Mouse (Mus musculus) urinary bladder, postnatal 36 days (tissue): ENCODE measurements around the gene Arhgap21.

Experiments used
- DNase-seq, 2 experiments: peaks; one replicate each; pipeline ENCODE4 v3.0.0; 2022; ENCODE audit warnings: low spot score in 2 of 2, mixed read lengths in 1 of 2

The Arhgap21 gene

DNA sequence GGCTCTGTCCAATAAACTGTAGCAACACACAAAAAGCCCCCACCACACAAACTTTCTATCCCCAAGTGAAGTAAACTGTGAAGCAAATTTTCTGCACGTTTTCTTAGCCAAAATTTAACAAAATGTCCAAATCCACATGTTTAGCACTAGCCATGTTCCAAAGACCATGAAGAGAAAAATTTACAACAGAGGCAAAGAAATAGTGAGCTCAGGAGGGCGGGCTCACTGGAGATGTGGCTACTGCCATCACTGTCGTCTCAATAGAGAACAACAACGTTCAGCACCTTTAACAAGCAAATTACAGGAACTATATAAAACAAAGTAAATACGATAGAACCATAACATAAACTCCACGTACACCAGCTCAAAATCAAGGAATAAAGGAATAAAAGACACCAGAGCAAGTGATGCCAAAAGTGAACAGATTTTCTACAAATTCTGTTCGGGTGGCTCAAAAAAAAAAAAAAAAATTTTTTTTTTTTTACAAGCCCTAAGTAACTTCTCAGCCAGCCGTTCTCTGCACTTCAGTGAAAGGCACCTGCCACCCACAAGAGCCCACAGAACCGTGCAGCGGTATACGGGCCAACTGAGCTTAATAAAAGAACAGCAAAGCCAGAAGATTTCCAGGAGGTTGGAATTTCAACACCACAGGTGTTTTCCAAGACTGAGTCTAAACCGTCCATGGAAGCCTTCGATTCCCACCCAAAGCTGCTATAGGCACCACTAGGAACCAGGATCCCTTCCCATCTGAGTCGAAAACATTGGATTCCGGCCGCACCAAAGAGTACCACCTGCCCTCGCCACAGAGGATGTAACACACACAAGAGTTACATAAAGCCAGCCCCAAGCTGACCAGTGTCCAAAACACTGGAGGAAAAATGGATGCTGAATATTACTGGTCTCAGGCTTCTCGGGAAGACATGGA lies 2.2 kb downstream of the Arhgap21 start:
- no peak for DNase-seq

DNA sequence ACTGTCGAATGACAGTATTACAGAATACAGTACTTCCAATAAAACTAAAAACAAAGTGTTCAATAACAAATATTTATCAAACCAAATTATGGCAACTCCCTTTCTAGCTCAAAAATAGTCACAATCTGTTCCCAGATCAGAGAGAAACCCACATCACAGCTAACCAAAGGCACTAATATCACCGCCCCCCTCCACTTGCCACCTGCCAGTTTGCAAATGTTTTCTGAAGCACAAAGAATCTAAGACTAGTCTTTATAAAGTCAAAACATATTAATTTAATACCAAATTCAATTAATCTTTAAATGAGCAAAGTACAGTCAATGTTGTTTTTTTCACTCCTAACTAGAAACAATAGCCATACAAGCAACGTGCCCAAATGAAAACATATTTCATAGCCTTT lies 3.3 kb downstream of the Arhgap21 start:
- DNase-seq = no peak

DNA sequence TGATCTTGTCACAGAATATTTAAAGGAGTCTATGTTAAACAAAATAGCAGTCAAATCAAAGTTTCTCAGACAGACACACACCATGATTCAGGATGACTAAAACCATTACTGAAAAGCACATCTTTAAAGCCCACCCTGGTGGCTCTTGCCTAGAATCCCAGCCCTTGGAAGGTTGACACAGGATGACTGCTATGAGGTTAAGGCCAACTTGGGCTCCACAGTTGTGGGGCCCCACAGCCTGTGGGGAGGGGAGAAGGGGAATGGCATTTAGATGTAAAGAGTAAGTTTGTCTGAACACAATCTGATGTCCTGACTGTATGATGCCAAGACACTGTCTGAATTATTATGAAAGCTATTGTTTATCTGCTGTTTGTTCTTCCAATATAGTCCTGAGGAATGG lies 4.2 kb downstream of the Arhgap21 start:
- DNase-seq = no peak

DNA sequence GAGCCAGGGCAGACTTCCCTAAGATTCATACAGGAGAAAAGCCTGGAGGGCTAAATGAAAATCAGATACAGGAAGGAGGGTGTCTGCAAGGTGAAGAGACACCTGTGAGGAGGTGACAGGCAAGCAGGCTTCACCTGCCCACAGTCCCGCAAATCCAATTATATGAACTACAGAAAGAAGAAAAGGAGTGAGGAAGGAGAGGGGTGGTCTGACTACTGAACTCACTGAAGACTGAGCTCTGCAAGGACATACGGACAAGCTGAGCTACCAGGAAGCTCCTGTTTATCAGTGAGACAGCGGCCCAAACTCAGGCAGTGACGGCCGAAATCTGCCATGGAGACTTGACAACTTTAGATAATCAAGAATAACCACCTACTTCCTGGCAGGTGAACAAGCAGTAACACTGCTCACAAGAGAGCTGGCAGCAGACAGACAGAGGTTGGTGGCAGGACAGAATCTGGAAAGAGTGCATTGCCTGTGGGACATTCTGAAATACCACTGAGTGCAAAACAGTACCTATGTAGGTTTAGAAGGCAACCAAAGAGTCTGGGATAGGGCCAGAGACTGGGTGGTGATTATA lies 5.4 kb downstream of the Arhgap21 start:
- no peak for DNase-seq

- DNase-seq = no peak
Measured at GRCm38 (mm10) chr2:20962284-20962683, 6.4 kb downstream of the Arhgap21 start.

DNA sequence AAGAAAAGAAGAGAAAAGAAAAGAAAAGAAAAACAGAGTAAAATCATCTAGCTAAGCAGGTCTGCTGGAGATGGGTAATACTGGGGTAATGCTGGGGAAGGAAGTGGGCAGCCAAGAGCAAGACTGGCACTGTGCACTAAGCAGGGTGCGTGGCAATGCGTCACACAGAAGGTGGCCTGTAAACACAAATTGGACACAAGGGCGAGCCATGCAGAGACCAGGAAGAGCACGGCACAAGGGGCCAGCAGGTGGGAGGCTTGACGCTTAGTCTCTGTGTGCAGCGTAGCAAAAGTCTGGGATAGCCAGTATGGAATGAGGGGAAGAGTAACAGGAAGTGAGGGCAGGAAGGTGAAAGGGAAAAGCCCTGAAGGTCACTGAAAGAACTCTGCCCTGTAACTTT lies 6.9 kb downstream of the Arhgap21 start:
- DNase-seq = no peak

DNA sequence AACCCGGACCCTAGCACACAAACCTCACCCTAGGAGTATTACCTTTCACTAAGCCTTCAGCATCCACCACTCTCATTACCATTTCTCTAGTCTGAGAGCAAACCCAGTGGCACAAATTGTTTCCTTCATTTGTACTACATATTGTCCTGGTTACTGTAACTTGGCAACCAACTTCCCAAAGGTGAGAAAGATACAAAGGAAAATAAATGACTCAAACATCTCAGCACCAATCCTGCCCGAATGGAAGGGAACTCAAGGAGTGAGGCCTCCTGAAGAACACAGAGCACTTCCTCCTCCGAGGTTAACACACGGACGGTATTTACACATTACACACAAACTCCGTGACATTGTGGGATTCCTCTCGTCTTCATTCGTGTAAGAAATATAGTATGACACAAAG lies 7.4 kb downstream of the Arhgap21 start:
- DNase-seq = no peak

- no peak for DNase-seq
Measured at GRCm38 (mm10) chr2:20960668-20961035, 8.0 kb downstream of the Arhgap21 start.

DNA sequence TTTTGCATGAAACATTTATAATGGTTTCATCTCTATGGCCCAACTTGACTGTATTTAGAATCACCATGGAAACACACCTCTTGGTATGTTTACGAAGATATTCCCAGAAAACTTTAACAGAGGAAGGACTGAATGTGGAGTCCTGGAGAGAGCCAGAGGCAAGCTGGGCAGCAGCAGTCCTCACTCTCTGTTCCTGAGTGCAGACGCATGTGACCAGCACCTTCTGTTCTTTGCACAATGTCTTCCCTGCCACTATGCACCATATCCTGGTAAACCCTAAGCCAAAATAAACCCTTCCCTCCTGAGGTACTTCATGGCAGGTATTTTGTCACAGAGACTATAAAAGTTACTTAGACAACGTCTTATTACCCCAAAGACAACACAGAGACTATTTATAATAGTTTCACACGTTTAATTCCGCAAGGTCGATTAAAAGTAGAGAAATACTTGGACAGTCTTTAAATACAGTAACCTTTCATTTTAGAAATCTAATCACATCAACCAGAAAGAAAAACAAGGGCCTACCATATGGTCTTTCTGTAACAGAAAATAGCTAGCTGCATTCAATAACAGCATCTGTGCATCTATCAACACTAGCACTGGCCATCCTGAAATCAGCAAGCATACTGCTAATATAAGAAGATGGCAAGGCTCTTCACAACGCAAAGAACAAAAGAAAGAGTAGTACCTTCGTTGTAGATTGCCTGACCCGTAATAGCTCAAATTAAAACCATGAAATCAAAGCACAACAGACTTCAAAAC lies 8.6 kb downstream of the Arhgap21 start:
- DNase-seq = no peak

- no peak for DNase-seq
Measured at GRCm38 (mm10) chr2:20959045-20959444, 9.6 kb downstream of the Arhgap21 start.

- no peak for DNase-seq
Measured at GRCm38 (mm10) chr2:20957995-20958394, 10.7 kb downstream of the Arhgap21 start.

- DNase-seq = no peak
Measured at GRCm38 (mm10) chr2:20956716-20957115, 12.0 kb downstream of the Arhgap21 start.

GRCm38 (mm10) chr2:20955996-20956395 lies 12.7 kb downstream of the Arhgap21 start:
- DNase-seq = no peak

DNA sequence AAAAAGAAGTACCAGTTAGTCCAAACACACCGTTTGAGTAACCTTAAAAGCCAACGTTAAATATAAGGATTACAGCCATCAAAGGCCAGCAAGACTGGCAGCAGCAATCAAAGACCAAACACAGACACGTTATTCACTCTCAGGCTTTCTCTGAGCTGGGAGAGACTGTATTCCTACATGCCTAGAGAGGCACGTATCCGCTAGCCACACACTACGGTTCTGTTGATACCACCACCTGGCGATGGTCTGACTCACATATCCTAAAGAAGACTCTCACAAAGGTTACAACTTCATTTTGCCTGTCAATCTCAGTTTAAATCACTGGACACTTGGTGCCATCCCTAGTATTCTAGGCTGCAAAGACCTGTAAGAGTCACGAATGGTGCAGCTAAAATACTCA lies 13.3 kb downstream of the Arhgap21 start:
- DNase-seq = no peak

DNA sequence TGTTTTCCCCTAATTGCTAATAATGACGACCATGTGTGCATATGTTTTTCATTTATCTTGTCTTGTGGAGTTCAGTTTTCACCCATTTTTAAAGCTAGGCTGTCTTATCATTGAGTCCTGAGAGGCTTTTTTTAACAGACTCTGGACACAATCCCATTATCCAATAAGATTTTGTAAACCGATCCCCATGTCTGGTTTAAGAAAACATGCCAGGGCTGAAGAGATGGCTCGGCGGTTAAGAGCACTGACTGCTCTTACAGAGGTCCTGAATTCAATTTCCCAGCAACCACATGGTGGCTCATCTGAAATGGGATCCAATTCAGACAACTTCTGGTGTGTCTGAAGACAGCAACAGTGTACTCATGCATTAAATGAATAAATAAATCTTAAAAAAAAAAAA lies 16.0 kb downstream of the Arhgap21 start:
- DNase-seq = no peak

- DNase-seq = no peak
Measured at GRCm38 (mm10) chr2:20949168-20949567, 19.5 kb downstream of the Arhgap21 start.

GRCm38 (mm10) chr2:20947036-20947435 lies 21.6 kb downstream of the Arhgap21 start:
- no peak for DNase-seq

DNA sequence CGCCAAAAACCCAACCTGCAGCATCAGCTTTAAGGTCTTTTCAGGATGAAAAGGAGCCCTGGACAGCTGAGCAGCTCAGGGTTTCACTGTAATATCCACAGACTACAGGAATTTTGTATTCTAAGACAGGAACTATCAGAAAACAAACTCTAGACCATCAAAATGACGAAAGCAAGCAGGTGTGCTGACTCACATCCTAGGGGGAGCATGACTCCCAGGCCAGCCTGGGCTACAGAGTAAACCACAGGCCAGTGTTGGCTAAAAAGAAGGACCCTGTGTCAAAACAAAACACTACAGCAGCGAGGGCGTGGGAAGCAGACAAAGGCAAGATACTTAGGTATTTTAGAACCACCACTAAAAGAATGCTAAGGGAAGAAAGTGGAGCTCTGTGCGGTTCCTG lies 23.1 kb downstream of the Arhgap21 start:
- DNase-seq = no peak

GRCm38 (mm10) chr2:20943730-20944454 lies 24.8 kb downstream of the Arhgap21 start:
- no peak for DNase-seq

DNA sequence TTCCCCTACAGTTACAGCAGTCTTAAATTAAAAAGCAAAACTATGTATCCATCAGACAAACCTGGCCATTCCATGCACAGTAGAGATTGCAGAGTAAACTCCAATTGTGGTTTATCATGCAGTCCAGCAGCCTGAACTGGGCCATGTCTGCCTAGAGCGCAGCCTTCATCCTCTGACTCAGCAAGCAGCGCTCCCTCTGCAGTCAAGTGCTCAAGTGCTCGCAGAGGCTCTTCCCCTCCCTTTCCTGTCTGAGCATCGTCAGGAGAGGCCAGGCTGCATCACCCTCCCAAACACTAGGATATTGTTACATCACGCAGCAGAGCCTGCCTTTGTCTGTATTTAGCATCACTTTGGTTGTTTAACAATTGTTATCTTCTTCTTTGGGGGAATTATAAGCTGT lies 25.5 kb downstream of the Arhgap21 start:
- DNase-seq = no peak

DNA sequence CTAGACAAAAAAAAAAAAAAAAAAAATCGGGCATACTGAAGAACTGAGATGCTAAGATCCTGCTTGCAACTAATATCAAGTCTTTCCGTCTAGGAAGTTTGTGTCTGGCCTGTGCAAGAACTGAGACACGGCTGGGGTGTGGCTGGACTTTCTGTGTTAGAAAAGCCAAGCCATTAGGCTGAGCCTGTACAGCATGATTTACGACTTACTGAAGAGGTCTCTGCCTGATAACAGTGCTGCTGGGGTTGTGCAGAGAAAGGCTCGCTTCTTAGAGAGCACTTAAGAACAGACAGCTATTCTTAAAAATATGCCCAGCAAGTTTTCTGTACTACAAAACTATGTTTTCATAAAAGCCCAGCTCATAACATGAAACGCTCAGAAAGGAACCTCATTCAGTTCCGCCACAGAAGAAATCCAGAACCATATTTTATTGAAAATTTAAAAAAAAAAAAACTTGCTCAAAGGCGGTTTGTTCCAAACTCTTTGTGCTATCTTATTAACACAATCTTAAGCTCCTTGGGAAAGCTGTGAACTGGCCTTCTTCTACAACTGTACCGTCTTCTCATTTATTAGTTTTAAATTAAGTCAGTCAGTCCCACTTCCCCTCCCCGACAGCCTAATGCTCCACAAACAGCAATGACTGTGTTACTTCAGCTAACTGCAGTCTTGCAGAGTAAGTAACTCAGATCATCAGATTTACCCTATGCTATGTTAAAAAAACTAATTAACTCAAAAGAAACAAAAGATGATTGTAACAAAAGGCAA lies 26.1 kb downstream of the Arhgap21 start:
- peak in 1 of 2 experiments; percentile 30 for DNase-seq
